Mouse (Mus musculus) lung, adult 2 months (tissue): ENCODE measurements at regions not wholly inside any gene's neighbourhood (a gene's known extent, or its start where the extent isn't known, plus 50 kb on each side); places are given as distances from the start of the nearest gene placed in this dataset.

Experiments
- CTCF ChIP-seq: fragments of 200-500 bp; IDR thresholded peaks from 2 replicates; pipeline ENCODE4 v1.5.1; 2011; ENCODE audit warnings: mild to moderate bottlenecking, low read length, control low read depth; ENCODE audit not compliant: insufficient read depth
- POLR2A ChIP-seq: fragments of 200-500 bp; IDR thresholded peaks from 2 replicates; pipeline ENCODE4 v1.6.1; 2011; ENCODE audit warnings: low read depth, mild to moderate bottlenecking, control low read depth, low read length, borderline replicate concordance; ENCODE audit errors: extremely low read depth

DNA sequence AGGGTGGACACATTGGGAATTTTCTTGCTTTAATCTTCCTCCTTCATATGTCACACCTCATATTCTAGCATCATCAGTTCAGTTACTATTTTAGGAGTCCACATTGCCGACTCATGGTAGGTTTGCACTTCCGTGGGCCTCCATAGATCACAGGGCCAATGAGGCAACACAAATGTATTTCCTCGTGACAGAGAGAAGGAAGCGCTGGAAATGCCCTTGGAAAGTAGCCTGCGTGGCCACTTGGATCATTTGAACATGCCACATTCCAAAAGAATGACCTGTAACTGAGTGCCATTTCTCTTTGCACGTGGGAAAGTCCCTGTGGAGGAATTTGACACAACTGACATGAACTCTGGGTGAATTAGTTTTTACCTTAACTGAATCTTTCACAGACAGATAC, 150.6 kb downstream of the Plk2 start:
- TF ChIP-seq POLR2A, result no peak
- TF ChIP-seq CTCF, result no peak
